Mouse (Mus musculus): ENCODE measurements around the gene Map4k3. TPM values are rescaled to one million over a fixed set of nuclear protein-coding genes. Genes with fewer than 3 reads are reported as not detected.

Map4k3 gene
- polyA plus RNA-seq, 1 experiment from 2014 or later = 34.7 TPM

GRCm38 (mm10) chr17:80559745-80560144, 168.5 kb downstream of the Map4k3 start:
- no peak for ATAC-seq (ENCODE audit: insufficient number of reproducible peaks, insufficient read depth, low FRiP score, low TSS enrichment)
- Histone ChIP-seq H3K4me3 (no peak overlapping the region), H3K36me3 (0 out of 2 replicates have a peak, but pooled peaks cover 2% of the 10 kb centered on the region), H3K27ac (no peak overlapping the region), H3K9me3 (no peaks in the 10 kb centered on the region), H3K4me1 (no peaks in the 10 kb centered on the region), H3K27me3 (no peaks in the 10 kb centered on the region), H3K9ac (no peak overlapping the region), H3K4me2 (replicated peaks) (no peak overlapping the region)
- 80% methylated on average over 4 of the region's 4 CpGs for WGBS

GRCm38 (mm10) chr17:80559050-80559449, 169.2 kb downstream of the Map4k3 start:
- no peak overlapping the region for H3K4me3 ChIP-seq
- no peaks in the 10 kb centered on the region for H3K9me3 ChIP-seq
- H3K4me2 ChIP-seq (replicated peaks) = no peak overlapping the region
- H3K27me3 ChIP-seq = no peaks in the 10 kb centered on the region
- no peaks in the 10 kb centered on the region for H3K4me1 ChIP-seq
- H3K9ac ChIP-seq = no peak overlapping the region
- no peak for ATAC-seq (ENCODE audit: insufficient number of reproducible peaks, insufficient read depth, low FRiP score, low TSS enrichment)
- 0 out of 2 replicates have a peak, but pooled peaks cover 2% of the 10 kb centered on the region for H3K36me3 ChIP-seq
- WGBS = 22% methylated on average over 11 of the region's 11 CpGs
- no peak overlapping the region for H3K27ac ChIP-seq

GRCm38 (mm10) chr17:80558583-80558982, 169.7 kb downstream of the Map4k3 start:
- no peak overlapping the region for H3K27ac ChIP-seq
- H3K9ac ChIP-seq = no peak overlapping the region
- no peaks in the 10 kb centered on the region for H3K9me3 ChIP-seq
- no peak for ATAC-seq (ENCODE audit: insufficient number of reproducible peaks, insufficient read depth, low FRiP score, low TSS enrichment)
- H3K27me3 ChIP-seq = no peaks in the 10 kb centered on the region
- no peak overlapping the region for H3K4me3 ChIP-seq
- H3K4me2 ChIP-seq (replicated peaks) = no peak overlapping the region
- 61% methylated on average over 14 of the region's 14 CpGs for WGBS
- no peaks in the 10 kb centered on the region for H3K4me1 ChIP-seq
- H3K36me3 ChIP-seq = 0 out of 2 replicates have a peak, but pooled peaks cover under 1% of the 10 kb centered on the region

GRCm38 (mm10) chr17:80557461-80557860, 170.8 kb downstream of the Map4k3 start:
- 95% methylated on average over 5 of the region's 5 CpGs for WGBS
- ATAC-seq (ENCODE audit: insufficient number of reproducible peaks, insufficient read depth, low FRiP score, low TSS enrichment) = no peak

GRCm38 (mm10) chr17:80553318-80554270, 174.7 kb downstream of the Map4k3 start:
- Histone ChIP-seq H3K4me1 (no peaks in the 10 kb centered on the region), H3K4me3 (peak overlapping the region; percentile 65), H3K36me3 (no peaks in the 10 kb centered on the region), H3K4me2 (replicated peaks) (peak overlapping the region; percentile 63), H3K27ac (peak overlapping the region; percentile 67; the same call in 1 of the 2 replicates), H3K9ac (peak overlapping the region; percentile 45), H3K27me3 (no peaks in the 10 kb centered on the region), H3K9me3 (no peaks in the 10 kb centered on the region)
- 3% methylated on average over 35 of the region's 35 CpGs for WGBS
- peak; percentile 79 for ATAC-seq (ENCODE audit: insufficient number of reproducible peaks, insufficient read depth, low FRiP score, low TSS enrichment)

More at GRCm38 (mm10) chr17:80557461-80557860, 170.8 kb downstream of the Map4k3 start:
- no peaks in the 10 kb centered on the region for H3K36me3 ChIP-seq
- H3K4me3 ChIP-seq = no peak overlapping the region
- no peaks in the 10 kb centered on the region for H3K4me1 ChIP-seq
- H3K9me3 ChIP-seq = no peaks in the 10 kb centered on the region
- no peak overlapping the region for H3K4me2 ChIP-seq (replicated peaks)
- no peak overlapping the region for H3K9ac ChIP-seq
- no peaks in the 10 kb centered on the region for H3K27me3 ChIP-seq
- H3K27ac ChIP-seq = no peak overlapping the region

- Histone ChIP-seq H3K9me3 (no peaks in the 10 kb centered on the region), H3K27ac (no peak overlapping the region), H3K36me3 (no peaks in the 10 kb centered on the region), H3K4me2 (replicated peaks) (peak overlapping the region; percentile 63; the same call in 1 of the 2 replicates), H3K27me3 (no peaks in the 10 kb centered on the region), H3K9ac (no peak overlapping the region), H3K4me3 (peak overlapping the region; percentile 65), H3K4me1 (no peaks in the 10 kb centered on the region)
- WGBS = 79% methylated on average over 4 of the region's 4 CpGs
- no peak for ATAC-seq (ENCODE audit: insufficient number of reproducible peaks, insufficient read depth, low FRiP score, low TSS enrichment)
These were observed 175.6 kb downstream of the Map4k3 start for GRCm38 (mm10) chr17:80552653-80553052.

GRCm38 (mm10) chr17:80550981-80551380, 177.3 kb downstream of the Map4k3 start:
- H3K4me2 ChIP-seq (replicated peaks) = no peak overlapping the region
- 84% methylated on average over 15 of the region's 15 CpGs for WGBS
- no peak for ATAC-seq (ENCODE audit: insufficient number of reproducible peaks, insufficient read depth, low FRiP score, low TSS enrichment)

GRCm38 (mm10) chr17:80546846-80547245, 181.4 kb downstream of the Map4k3 start:
- 86% methylated on average over 2 of the region's 2 CpGs for WGBS
- H3K36me3 ChIP-seq = no peaks in the 10 kb centered on the region
- no peak overlapping the region for H3K4me2 ChIP-seq (replicated peaks)
- no peak overlapping the region for H3K9ac ChIP-seq
- no peaks in the 10 kb centered on the region for H3K27me3 ChIP-seq
- H3K27ac ChIP-seq = no peak overlapping the region
- ATAC-seq (ENCODE audit: insufficient number of reproducible peaks, insufficient read depth, low FRiP score, low TSS enrichment) = no peak
- H3K9me3 ChIP-seq = no peaks in the 10 kb centered on the region
- no peaks in the 10 kb centered on the region for H3K4me1 ChIP-seq
- no peak overlapping the region for H3K4me3 ChIP-seq

More at GRCm38 (mm10) chr17:80550981-80551380, 177.3 kb downstream of the Map4k3 start:
- Histone ChIP-seq H3K36me3 (no peaks in the 10 kb centered on the region), H3K9ac (no peak overlapping the region), H3K9me3 (no peaks in the 10 kb centered on the region), H3K4me3 (no peak overlapping the region), H3K27me3 (no peaks in the 10 kb centered on the region), H3K27ac (no peak overlapping the region), H3K4me1 (no peaks in the 10 kb centered on the region)

GRCm38 (mm10) chr17:80546227-80546626, 182.1 kb downstream of the Map4k3 start:
- Histone ChIP-seq H3K4me3 (no peak overlapping the region), H3K9ac (no peak overlapping the region), H3K4me1 (no peaks in the 10 kb centered on the region), H3K9me3 (no peaks in the 10 kb centered on the region), H3K4me2 (replicated peaks) (no peak overlapping the region), H3K27me3 (no peaks in the 10 kb centered on the region), H3K27ac (no peak overlapping the region), H3K36me3 (no peaks in the 10 kb centered on the region)
- 88% methylated on average over 8 of the region's 8 CpGs for WGBS
- no peak for ATAC-seq (ENCODE audit: insufficient number of reproducible peaks, insufficient read depth, low FRiP score, low TSS enrichment)

GRCm38 (mm10) chr17:80543646-80544045, 184.6 kb downstream of the Map4k3 start:
- H3K4me1 ChIP-seq = no peaks in the 10 kb centered on the region
- ATAC-seq (ENCODE audit: insufficient number of reproducible peaks, insufficient read depth, low FRiP score, low TSS enrichment) = no peak
- WGBS = 87% methylated on average over 20 of the region's 20 CpGs
- no peaks in the 10 kb centered on the region for H3K36me3 ChIP-seq
- H3K9me3 ChIP-seq = no peaks in the 10 kb centered on the region
- no peak overlapping the region for H3K4me3 ChIP-seq
- H3K4me2 ChIP-seq (replicated peaks) = no peak overlapping the region
- H3K27me3 ChIP-seq = no peaks in the 10 kb centered on the region
- no peak overlapping the region for H3K9ac ChIP-seq
- H3K27ac ChIP-seq = no peak overlapping the region

GRCm38 (mm10) chr17:80537136-80537535, 191.1 kb downstream of the Map4k3 start:
- no peak overlapping the region for H3K4me2 ChIP-seq (replicated peaks)
- no peaks in the 10 kb centered on the region for H3K4me1 ChIP-seq
- 57% methylated on average over 6 of the region's 6 CpGs for WGBS
- H3K27me3 ChIP-seq = no peaks in the 10 kb centered on the region
- no peaks in the 10 kb centered on the region for H3K9me3 ChIP-seq
- no peaks in the 10 kb centered on the region for H3K36me3 ChIP-seq
- H3K4me3 ChIP-seq = no peak overlapping the region
- H3K27ac ChIP-seq = no peak overlapping the region
- no peak overlapping the region for H3K9ac ChIP-seq
- no peak for ATAC-seq (ENCODE audit: insufficient number of reproducible peaks, insufficient read depth, low FRiP score, low TSS enrichment)

GRCm38 (mm10) chr17:80535633-80536032, 192.7 kb downstream of the Map4k3 start:
- ATAC-seq (ENCODE audit: insufficient number of reproducible peaks, insufficient read depth, low FRiP score, low TSS enrichment) = no peak

More at GRCm38 (mm10) chr17:80535633-80536032, 192.7 kb downstream of the Map4k3 start:
- H3K9ac ChIP-seq = no peak overlapping the region
- H3K4me3 ChIP-seq = no peak overlapping the region
- no peaks in the 10 kb centered on the region for H3K4me1 ChIP-seq
- no peaks in the 10 kb centered on the region for H3K36me3 ChIP-seq
- no peak overlapping the region for H3K27ac ChIP-seq
- H3K27me3 ChIP-seq = no peaks in the 10 kb centered on the region
- 82% methylated on average over 6 of the region's 6 CpGs for WGBS
- H3K9me3 ChIP-seq = no peaks in the 10 kb centered on the region
- H3K4me2 ChIP-seq (replicated peaks) = no peak overlapping the region
